Mouse (Mus musculus) cerebellum, adult 8-10 months (tissue): ENCODE results near the gene Arhgdib.
"Not testable (repeated sequence)": the region's sequence is repeated elsewhere in the genome, so short reads cannot be mapped to it uniquely, and the experiment has no call there.

Experiments used
- DNase-seq: peaks from one replicate; pipeline ENCODE4 v3.0.0; 2022

Gene Arhgdib

DNA sequence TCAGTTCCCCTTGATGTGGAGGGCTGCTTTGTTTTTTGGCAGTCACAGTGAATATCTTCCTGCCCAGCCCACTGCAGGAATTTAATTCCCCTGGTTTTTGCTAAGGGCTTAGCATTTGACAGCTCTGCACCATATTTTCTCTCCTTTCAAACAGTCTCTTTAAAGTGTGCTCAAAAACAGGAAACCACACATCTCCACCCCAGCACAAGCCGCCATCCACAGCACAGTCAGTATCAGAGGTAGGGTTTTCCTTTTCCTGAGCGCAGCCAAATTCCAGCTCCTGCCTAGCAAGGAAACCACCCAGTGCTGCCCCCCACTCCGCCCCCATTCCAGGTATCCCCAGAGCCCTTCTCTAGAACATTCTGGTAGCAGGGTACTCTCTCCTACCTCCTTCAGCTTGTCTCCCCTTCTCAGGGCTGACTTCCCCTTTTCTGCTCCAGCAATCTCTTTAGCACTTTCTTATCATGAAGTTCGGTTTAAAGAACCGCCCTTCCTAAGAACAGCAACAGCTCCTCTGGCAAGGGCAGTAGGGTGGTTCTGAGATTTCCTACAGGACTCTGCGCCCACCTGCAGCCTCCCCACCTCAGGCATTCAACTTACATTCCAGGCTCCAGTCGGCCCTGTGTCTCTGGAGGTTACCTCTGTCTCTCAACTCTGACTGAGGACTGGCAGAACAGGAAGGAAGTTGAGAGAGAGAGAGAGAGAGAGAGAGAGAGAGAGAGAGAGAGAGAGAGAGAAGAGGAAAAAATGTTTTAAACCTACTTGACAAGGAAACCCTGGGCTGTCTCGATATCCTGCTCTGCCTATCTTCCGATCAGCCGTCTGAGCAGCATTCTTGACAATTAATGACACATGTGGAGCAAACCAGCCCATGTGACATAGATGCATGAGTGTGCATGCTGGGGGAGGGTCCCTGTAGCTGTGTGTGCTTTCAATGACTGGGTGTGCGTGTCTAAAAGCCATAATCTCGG lies at the start of gene Arhgdib:
Gene Arhgdib (minus strand): TSS at position 849 of the 971 bp plus-strand sequence.
- DNase-seq = no peak

DNA sequence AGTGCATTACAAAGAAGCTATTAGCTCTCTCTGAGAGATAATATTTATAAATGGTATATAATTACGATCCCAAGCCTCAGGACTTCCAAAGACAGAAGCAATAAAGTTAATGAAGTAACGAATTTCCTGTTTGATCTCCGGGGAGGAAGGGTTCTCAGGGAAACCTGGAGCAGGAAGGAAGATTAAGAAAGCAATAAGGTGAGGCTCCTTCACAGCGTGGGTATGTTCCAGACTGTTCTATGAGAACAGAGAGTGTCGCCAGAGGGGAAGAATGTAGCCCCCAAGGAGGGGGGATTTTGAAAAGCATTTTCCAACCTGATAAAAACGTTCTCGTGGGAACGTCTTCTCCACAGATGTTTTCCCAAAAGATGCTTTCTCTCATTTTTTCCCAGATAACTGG lies 48.9 kb upstream of the Arhgdib start:
- DNase-seq = no peak

DNA sequence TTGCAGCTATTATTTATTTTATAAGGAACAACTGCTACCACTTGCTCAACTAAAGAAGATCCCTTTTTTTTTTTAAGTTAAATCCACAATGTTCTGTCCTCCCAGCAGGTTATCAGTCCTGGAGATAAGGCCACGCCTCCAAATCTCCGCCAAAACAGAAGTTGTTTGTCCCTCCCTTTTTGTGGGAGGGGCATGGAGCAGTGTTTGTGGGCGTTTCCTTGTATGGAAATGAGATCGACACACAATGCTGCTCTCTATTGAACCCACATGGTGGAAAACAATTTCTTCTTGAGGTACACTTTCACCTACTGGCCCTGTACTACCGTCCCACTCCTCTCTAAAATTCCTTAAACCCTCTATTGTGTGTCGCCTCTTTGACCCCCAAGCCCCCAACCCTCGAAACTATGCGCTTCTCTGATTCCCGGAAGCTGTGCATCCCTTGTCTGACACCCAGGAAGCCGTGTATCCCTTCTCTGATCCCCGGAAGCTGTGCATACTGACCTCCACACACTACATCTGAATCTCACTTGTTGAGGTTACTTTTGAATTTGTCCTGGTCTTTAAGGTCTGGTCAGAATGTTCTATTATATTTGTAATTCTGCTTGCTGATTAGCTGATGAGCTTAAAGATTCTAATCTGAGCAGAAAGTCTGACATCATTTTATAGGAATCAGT lies 48.3 kb upstream of the Arhgdib start:
- no peak for DNase-seq

- DNase-seq = no peak
Measured at GRCm38 (mm10) chr6:136988536-136989060, 46.9 kb upstream of the Arhgdib start.

- DNase-seq = no peak
Measured at GRCm38 (mm10) chr6:136986718-136987117, 45.0 kb upstream of the Arhgdib start.

DNA sequence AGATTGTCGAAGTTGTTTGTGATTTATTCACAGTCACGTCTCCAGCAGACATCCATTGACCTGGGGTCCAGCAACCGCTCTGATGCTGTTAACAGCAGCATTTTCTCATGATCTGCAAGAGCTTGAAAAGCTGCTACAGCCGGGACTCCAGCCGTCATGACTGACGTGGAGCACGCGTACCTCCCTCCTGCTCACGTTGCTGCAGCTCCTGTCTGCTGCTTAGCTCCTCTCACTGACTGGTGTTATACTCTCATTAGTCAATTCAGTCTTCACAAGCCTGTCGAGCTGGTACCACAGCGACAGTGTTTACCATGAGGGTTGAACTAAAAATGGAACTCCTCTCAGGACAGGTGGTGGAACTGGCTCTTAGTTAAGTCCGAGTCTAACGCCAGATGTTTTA lies 44.3 kb upstream of the Arhgdib start:
- DNase-seq = no peak

- DNase-seq = no peak
Measured at GRCm38 (mm10) chr6:136983201-136983600, 41.5 kb upstream of the Arhgdib start.

- DNase-seq = no peak
Measured at GRCm38 (mm10) chr6:136982581-136982980, 40.9 kb upstream of the Arhgdib start.

DNA sequence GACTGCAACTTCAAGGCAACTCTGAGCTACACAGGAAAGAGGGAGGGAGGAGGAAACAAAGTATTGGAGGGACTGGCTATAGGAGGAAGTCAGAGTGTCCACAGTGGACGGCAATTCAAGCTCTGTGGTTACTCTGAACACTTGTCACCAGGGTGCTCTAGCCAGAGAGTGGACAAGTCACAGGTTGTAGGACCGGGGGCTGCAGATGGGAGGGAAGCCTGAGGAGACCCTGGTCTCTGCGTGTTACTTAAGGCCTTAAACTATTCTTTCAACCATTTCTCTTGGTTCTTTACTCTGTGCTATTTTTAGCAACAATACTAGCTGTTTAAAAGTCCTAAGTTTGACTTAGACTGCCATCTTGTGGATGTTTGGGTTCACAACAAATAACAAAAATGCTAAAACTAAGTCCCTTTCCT lies 38.6 kb upstream of the Arhgdib start:
- DNase-seq = no peak

GRCm38 (mm10) chr6:136979274-136980082 lies 37.8 kb upstream of the Arhgdib start:
- no peak for DNase-seq

DNA sequence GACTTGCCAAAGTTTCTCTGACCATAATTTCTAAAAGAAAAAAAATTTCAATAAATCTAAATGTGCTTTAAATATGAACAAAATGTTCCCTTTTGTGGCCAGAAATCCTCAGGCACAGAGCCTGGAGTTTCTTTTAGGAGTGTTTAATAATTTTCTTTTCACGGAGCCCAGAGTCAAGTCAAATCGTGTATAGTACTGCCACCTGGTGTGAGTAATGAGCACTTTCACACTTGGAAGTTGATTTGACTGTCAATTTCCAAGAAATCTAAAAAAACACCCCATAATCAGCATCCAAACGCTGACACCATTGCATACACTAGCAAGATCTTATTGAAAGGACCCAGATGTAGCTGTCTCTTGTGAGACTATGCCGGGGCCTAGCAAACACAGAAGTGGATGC lies 27.2 kb upstream of the Arhgdib start:
- not testable (repeated sequence) for DNase-seq

GRCm38 (mm10) chr6:136967466-136967865 lies 25.8 kb upstream of the Arhgdib start:
- no peak for DNase-seq

GRCm38 (mm10) chr6:136965912-136966311 lies 24.2 kb upstream of the Arhgdib start:
- DNase-seq = no peak

DNA sequence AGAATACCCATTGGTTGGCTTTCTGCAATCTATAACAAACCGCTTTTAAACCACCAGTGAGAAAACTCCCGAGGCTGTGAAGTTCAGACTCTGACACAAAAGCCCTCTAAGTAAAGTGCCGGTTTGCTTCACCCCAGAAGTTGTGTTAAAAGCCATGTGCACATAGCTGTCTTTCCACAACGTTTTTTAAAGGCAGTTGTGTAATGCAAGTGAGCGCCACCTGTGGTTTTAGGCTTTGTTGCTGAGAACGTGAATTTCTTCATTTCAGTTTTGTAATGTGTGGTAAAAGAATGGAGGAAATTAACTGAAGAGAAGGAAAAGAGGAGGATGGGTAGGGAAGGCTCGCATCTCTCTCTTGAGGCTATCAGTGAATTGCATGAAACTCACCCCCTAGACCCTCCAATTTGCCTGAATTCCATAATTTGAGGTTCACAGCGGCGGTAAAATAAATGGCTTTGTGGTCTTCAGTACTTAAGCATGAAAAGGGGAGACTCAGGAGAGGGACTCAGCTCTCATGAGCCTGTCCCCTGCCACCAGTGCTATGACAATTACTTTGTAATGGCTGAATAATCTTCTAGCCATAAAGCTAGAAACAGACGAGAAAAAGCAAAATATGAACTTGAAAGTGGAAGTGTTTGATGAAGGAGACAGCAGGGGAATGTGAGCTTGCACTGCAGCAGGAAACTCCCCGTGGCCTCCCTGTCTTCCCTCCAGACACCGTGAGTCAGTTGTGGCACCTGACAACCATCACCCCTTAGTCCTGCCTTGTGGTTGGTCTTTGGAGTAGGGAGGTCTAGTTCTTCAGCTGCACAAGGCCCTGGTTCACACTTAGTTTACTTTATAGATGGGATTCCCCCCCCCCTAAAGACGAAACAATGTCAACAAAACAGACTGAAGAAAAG lies 23.2 kb upstream of the Arhgdib start:
- DNase-seq = no peak

DNA sequence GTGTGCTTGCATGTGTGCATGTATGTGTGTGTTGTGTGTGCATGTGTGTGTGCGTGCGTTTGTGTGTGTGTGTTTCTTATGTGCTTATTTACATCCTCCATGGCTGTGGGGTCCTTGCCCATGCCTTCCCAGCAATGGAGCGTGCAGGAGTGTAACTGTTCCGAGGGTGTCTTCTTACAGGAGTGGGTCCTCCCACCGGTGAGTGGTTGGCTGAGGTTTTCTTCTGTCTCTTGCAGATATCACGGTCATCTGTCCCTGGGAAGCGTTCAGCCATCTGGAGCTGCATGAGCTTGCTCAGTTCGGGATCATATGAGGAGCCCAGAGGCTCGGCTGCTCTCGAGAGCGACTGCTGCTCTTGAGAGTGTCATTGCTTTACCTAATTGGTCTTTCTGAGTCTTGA lies 21.3 kb upstream of the Arhgdib start:
- DNase-seq = no peak

GRCm38 (mm10) chr6:136959131-136959530 lies 17.4 kb upstream of the Arhgdib start:
- no peak for DNase-seq

DNA sequence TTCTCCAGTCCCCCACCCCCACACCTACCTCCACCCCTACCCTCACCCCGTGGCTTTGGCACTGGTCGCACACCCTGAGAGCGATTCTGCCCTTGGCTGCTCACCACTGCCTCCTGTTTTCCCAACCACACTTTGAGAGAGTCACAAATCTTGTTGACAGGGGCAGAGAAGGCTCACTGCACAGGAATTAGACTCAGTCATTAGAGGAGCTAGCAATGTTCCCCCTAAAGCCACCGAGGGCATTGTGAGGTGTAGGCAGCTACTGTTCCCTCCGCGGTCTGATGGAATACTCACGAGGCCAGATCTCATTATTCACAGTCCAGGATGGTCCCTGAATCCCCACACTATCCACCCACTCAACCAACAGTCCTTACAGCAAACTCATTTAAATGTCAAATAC lies 15.4 kb upstream of the Arhgdib start:
- DNase-seq = no peak

DNA sequence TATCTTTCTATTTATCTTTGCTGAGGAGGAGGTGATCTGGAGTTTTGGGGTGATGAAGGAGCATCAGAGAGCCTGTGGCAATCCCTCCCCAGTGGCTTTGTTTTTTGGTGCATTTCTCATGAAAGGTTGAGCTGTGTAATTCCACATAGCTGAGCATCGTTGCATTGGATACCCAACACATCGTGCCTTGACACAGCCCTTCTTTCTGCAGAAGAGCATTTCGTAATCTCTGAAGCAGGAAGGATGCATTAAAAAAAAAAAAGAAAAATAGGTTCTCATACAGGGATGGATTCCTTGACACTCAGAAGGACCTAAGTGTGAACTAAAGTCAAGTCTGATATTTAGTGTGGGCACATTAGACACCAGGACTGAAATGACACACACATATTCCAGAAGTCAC lies 13.5 kb upstream of the Arhgdib start:
- DNase-seq = no peak

DNA sequence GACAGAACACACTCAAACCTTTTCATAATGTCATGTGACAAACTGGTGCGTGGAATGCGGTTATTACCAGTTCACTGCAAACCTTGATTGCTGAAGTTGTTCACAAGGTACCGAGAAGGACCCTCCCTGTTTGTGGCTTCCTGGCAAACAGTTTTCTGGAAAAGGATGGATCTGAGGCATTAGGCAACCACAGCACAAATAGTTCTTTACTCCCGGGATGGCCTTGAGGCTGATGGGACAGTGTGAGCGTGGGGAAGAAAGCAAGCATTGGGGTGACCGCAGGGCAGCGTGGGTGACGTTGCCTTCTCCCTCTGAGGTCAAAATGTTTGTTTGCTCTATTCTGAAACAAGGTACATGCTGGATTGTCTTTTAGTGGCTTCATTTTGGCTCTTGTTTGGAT lies 13.0 kb upstream of the Arhgdib start:
- DNase-seq = no peak

- DNase-seq = no peak
Measured at GRCm38 (mm10) chr6:136954192-136954591, 12.5 kb upstream of the Arhgdib start.

DNA sequence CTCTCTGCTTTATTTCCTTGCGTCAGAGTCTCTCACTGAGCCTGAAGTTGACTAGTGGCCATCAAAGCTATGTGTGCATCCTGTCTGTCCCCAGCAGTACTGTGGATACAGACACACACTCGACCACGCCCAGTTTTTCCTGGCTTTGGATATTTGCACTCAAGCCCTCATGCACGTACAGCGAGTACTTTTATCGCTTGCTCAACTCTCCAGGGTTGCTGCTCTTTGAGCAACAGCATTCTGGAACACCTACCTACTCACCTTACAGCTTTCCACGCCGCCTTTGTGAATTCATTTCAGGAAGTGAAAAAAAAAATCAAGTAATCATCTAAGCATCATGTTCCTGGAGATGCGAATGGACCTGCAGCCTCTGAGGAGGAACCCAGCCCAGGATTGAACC lies 11.2 kb upstream of the Arhgdib start:
- no peak for DNase-seq

GRCm38 (mm10) chr6:136950171-136950570 lies 8.5 kb upstream of the Arhgdib start:
- no peak for DNase-seq
